Mouse (Mus musculus) layer of hippocampus, adult 8-10 months (tissue): ENCODE measurements around the gene Plxna4. TPM values are rescaled to one million over a fixed set of nuclear protein-coding genes. Genes with fewer than 3 reads are reported as not detected.

Source experiments
- DNase-seq, 2 experiments: peaks; one replicate each; pipeline ENCODE4 v3.0.0; 2022; ENCODE audit warnings: low spot score in 2 of 2
- total RNA-seq, 4 experiments: library from RNA; stranded (reverse); gene quantifications; 2 replicates each; pipeline ENCODE4 v1.2.4; 2022

Plxna4 gene
- total RNA-seq, 4 experiments from 2014 or later, result 93.0 to 116 (median 107) TPM

- no peak for DNase-seq
Measured at GRCm38 (mm10) chr6:32180012-32180358, 408.0 kb downstream of the Plxna4 start.

GRCm38 (mm10) chr6:32179346-32180011, 408.5 kb downstream of the Plxna4 start:
- no peak for DNase-seq

- DNase-seq, result no peak
Measured at GRCm38 (mm10) chr6:32177905-32178304, 410.1 kb downstream of the Plxna4 start.

GRCm38 (mm10) chr6:32167725-32168124, 420.3 kb downstream of the Plxna4 start:
- no peak for DNase-seq

GRCm38 (mm10) chr6:32160370-32160769, 427.6 kb downstream of the Plxna4 start:
- DNase-seq, result no peak

- DNase-seq, result no peak
Measured at GRCm38 (mm10) chr6:32159931-32160330, 428.1 kb downstream of the Plxna4 start.

- DNase-seq, result no peak
Measured at GRCm38 (mm10) chr6:32158347-32158746, 429.6 kb downstream of the Plxna4 start.

GRCm38 (mm10) chr6:32153170-32153569, 434.8 kb downstream of the Plxna4 start:
- no peak for DNase-seq

GRCm38 (mm10) chr6:32150836-32151235, 437.2 kb downstream of the Plxna4 start:
- no peak for DNase-seq

- DNase-seq, result peak in 1 of 2 experiments; percentile 2
Measured at GRCm38 (mm10) chr6:32144771-32145170, 443.2 kb downstream of the Plxna4 start.

- no peak for DNase-seq
Measured at GRCm38 (mm10) chr6:32139537-32139936, 448.5 kb downstream of the Plxna4 start.

GRCm38 (mm10) chr6:32126914-32127313, 461.1 kb downstream of the Plxna4 start:
- DNase-seq, result no peak

GRCm38 (mm10) chr6:32122584-32123265, 465.3 kb downstream of the Plxna4 start:
- DNase-seq, result no peak

GRCm38 (mm10) chr6:32120931-32121330, 467.1 kb downstream of the Plxna4 start:
- DNase-seq, result no peak

GRCm38 (mm10) chr6:32109207-32109606, 478.8 kb downstream of the Plxna4 start:
- DNase-seq, result no peak

- DNase-seq, result no peak
Measured at GRCm38 (mm10) chr6:32105547-32106275, 482.3 kb downstream of the Plxna4 start.
